Mouse (Mus musculus): ENCODE data around the gene Cop1. TPM values are rescaled to one million over a fixed set of nuclear protein-coding genes. Genes with fewer than 3 reads are reported as not detected.

The Cop1 gene
- polyA plus RNA-seq, 1 experiment from 2014 or later: 32.8 TPM

DNA sequence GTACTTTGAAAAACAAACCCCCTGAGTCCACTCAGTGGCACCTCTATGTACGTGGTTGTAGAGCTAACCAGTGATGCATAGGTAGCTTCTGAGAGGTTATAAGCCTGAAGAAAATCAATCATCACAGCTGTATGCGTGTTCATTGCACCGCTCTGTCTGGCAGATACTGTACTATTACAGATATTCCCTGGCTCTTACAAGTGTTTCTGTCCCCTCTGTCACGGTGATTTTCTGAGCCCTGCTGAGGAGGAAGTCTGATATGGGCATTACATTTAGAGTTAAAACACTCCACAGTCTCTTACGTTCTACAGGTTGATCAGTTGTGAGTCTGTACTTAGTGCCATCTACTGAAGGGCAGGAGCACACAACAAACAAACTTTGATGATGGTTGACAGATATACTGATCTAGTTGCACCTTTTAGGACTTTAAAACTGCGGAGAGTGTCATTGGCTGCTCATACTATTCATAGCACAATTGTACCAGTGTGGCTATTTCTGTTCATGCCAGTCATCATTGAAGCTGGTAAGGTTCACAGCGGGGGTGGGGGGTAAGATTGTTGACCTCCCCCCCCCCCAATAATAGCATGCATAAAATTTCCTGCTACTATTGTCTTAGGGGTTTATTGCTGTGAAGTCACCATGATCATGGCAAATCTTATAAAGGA lies 69.4 kb downstream of the Cop1 start:
- no peak for ATAC-seq
- H3K9ac ChIP-seq (ENCODE audit: low read depth, low read length): no peak overlapping the region
- no peak overlapping the region for H3K4me3 ChIP-seq (ENCODE audit: low read depth, low read length)
- H3K27me3 ChIP-seq (replicated peaks; ENCODE audit: control insufficient read depth, insufficient read depth, low read length): no peaks in the 10 kb centered on the region
- WGBS: 92% methylated on average over 7 of the region's 7 CpGs
- no peaks in the 10 kb centered on the region for H3K36me3 ChIP-seq (ENCODE audit: control insufficient read depth, insufficient read depth)
- no peak overlapping the region for H3K4me2 ChIP-seq (replicated peaks; ENCODE audit: low read depth)
- no peaks in the 10 kb centered on the region for H3K9me3 ChIP-seq (ENCODE audit: control insufficient read depth)
- H3K27ac ChIP-seq (ENCODE audit: low read depth, low read length): no peak overlapping the region
- no peak for TF ChIP-seq CTCF (IDR thresholded peaks at IDR 0.05; ENCODE audit: low read depth)
- no peaks in the 10 kb centered on the region for H3K4me1 ChIP-seq (replicated peaks; ENCODE audit: control insufficient read depth, insufficient read depth, low read length)

DNA sequence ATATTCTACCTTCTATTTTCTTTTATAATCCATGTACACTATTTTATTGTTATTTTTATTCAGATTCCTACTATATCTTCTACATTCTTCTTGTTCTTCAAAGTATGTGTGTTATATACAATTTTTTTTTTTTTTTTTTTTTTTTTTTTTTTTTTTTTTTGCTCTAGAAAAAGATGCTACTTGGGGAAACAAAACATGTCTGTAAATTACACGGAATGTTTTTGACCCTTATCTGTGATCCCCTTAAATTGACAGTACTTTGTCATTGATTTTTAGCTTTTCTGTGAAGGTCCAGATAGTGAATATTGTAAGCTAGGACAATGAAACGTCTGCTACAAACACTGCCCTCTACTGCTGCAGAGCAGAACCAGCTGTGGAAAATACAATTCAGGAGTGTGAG lies 81.5 kb downstream of the Cop1 start:
- Histone ChIP-seq H3K4me2 (replicated peaks; ENCODE audit: low read depth) (no peak overlapping the region), H3K36me3 (ENCODE audit: control insufficient read depth, insufficient read depth) (no peaks in the 10 kb centered on the region; the same call in 1 of the 2 replicates), H3K9me3 (ENCODE audit: control insufficient read depth) (no peaks in the 10 kb centered on the region), H3K4me3 (ENCODE audit: low read depth, low read length) (no peak overlapping the region), H3K27me3 (replicated peaks; ENCODE audit: control insufficient read depth, insufficient read depth, low read length) (no peaks in the 10 kb centered on the region), H3K4me1 (replicated peaks; ENCODE audit: control insufficient read depth, insufficient read depth, low read length) (no peaks in the 10 kb centered on the region), H3K9ac (ENCODE audit: low read depth, low read length) (no peak overlapping the region), H3K27ac (ENCODE audit: low read depth, low read length) (no peak overlapping the region)
- ATAC-seq: no peak
- peak; percentile 16; the same call in 1 of the 2 replicates for TF ChIP-seq CTCF (IDR thresholded peaks at IDR 0.05; ENCODE audit: low read depth)
- 67% methylated on average over 2 of the region's 2 CpGs for WGBS

GRCm38 (mm10) chr1:159322586-159322985 lies 90.5 kb downstream of the Cop1 start:
- Histone ChIP-seq H3K36me3 (ENCODE audit: control insufficient read depth, insufficient read depth) (peaks cover 7% of the 10 kb centered on the region; the same call in 1 of the 2 replicates), H3K9me3 (ENCODE audit: control insufficient read depth) (no peaks in the 10 kb centered on the region), H3K27me3 (replicated peaks; ENCODE audit: control insufficient read depth, insufficient read depth, low read length) (no peaks in the 10 kb centered on the region), H3K4me3 (ENCODE audit: low read depth, low read length) (no peak overlapping the region), H3K9ac (ENCODE audit: low read depth, low read length) (no peak overlapping the region), H3K27ac (ENCODE audit: low read depth, low read length) (no peak overlapping the region), H3K4me2 (replicated peaks; ENCODE audit: low read depth) (no peak overlapping the region), H3K4me1 (replicated peaks; ENCODE audit: control insufficient read depth, insufficient read depth, low read length) (no peaks in the 10 kb centered on the region)
- no peak for ATAC-seq
- TF ChIP-seq CTCF (IDR thresholded peaks at IDR 0.05; ENCODE audit: low read depth): peak; percentile 47
- 89% methylated on average over 1 of the region's 1 CpGs for WGBS

GRCm38 (mm10) chr1:159331008-159331407 lies 98.9 kb downstream of the Cop1 start:
- no peak for TF ChIP-seq CTCF (IDR thresholded peaks at IDR 0.05; ENCODE audit: low read depth)
- WGBS: 79% methylated on average over 4 of the region's 4 CpGs

GRCm38 (mm10) chr1:159334157-159334556 lies 102.0 kb downstream of the Cop1 start:
- no peak for ATAC-seq
- H3K36me3 ChIP-seq (ENCODE audit: control insufficient read depth, insufficient read depth): peaks cover 18% of the 10 kb centered on the region; the same call in 1 of the 2 replicates
- H3K4me3 ChIP-seq (ENCODE audit: low read depth, low read length): no peak overlapping the region
- H3K27ac ChIP-seq (ENCODE audit: low read depth, low read length): no peak overlapping the region
- no peak overlapping the region for H3K9ac ChIP-seq (ENCODE audit: low read depth, low read length)
- H3K4me2 ChIP-seq (replicated peaks; ENCODE audit: low read depth): no peak overlapping the region
- 92% methylated on average over 4 of the region's 4 CpGs for WGBS
- H3K27me3 ChIP-seq (replicated peaks; ENCODE audit: control insufficient read depth, insufficient read depth, low read length): no peaks in the 10 kb centered on the region
- no peaks in the 10 kb centered on the region for H3K4me1 ChIP-seq (replicated peaks; ENCODE audit: control insufficient read depth, insufficient read depth, low read length)
- TF ChIP-seq CTCF (IDR thresholded peaks at IDR 0.05; ENCODE audit: low read depth): no peak
- H3K9me3 ChIP-seq (ENCODE audit: control insufficient read depth): no peaks in the 10 kb centered on the region

More at GRCm38 (mm10) chr1:159331008-159331407, 98.9 kb downstream of the Cop1 start:
- H3K4me1 ChIP-seq (replicated peaks; ENCODE audit: control insufficient read depth, insufficient read depth, low read length): no peaks in the 10 kb centered on the region
- no peaks in the 10 kb centered on the region for H3K27me3 ChIP-seq (replicated peaks; ENCODE audit: control insufficient read depth, insufficient read depth, low read length)
- H3K9me3 ChIP-seq (ENCODE audit: control insufficient read depth): no peaks in the 10 kb centered on the region
- no peak for ATAC-seq
- no peak overlapping the region for H3K9ac ChIP-seq (ENCODE audit: low read depth, low read length)
- peaks cover 19% of the 10 kb centered on the region; the same call in 1 of the 2 replicates for H3K36me3 ChIP-seq (ENCODE audit: control insufficient read depth, insufficient read depth)
- no peak overlapping the region for H3K4me2 ChIP-seq (replicated peaks; ENCODE audit: low read depth)
- no peak overlapping the region for H3K4me3 ChIP-seq (ENCODE audit: low read depth, low read length)
- no peak overlapping the region for H3K27ac ChIP-seq (ENCODE audit: low read depth, low read length)

- TF ChIP-seq CTCF (IDR thresholded peaks at IDR 0.05; ENCODE audit: low read depth): no peak
- Histone ChIP-seq H3K9me3 (ENCODE audit: control insufficient read depth) (no peaks in the 10 kb centered on the region), H3K27ac (ENCODE audit: low read depth, low read length) (no peak overlapping the region), H3K4me2 (replicated peaks; ENCODE audit: low read depth) (no peak overlapping the region), H3K4me1 (replicated peaks; ENCODE audit: control insufficient read depth, insufficient read depth, low read length) (no peaks in the 10 kb centered on the region), H3K9ac (ENCODE audit: low read depth, low read length) (no peak overlapping the region), H3K36me3 (ENCODE audit: control insufficient read depth, insufficient read depth) (peaks cover 14% of the 10 kb centered on the region; the same call in 1 of the 2 replicates), H3K27me3 (replicated peaks; ENCODE audit: control insufficient read depth, insufficient read depth, low read length) (no peaks in the 10 kb centered on the region), H3K4me3 (ENCODE audit: low read depth, low read length) (no peak overlapping the region)
- 69% methylated on average over 2 of the region's 2 CpGs for WGBS
- ATAC-seq: no peak
Measured at GRCm38 (mm10) chr1:159342355-159342754, 110.2 kb downstream of the Cop1 start.

All from intestine, postnatal 0 days (tissue).